Mouse (Mus musculus) adrenal gland, adult 8-10 months (tissue): ENCODE data around the gene Zmynd8. TPM values are rescaled to one million over a fixed set of nuclear protein-coding genes. Genes with fewer than 3 reads are reported as not detected.

Source experiments
- DNase-seq: peaks from one replicate; pipeline ENCODE4 v3.0.0; 2022
- microRNA-seq, 2 experiments: library from miRNA; unstranded; fragments of <30 nt; microRNA quantifications; one replicate each; pipeline ENCODE4 v1.2.0; 2022
- total RNA-seq, 4 experiments: library from RNA; stranded (reverse); gene quantifications; 2 replicates each; pipeline ENCODE4 v1.2.4; 2022

Zmynd8 gene
- total RNA-seq, 4 experiments from 2014 or later: 51.7 to 94.5 (median 70.6) TPM

GRCm38 (mm10) chr2:165741526-165742050, 157.2 kb downstream of the Zmynd8 start:
- DNase-seq: no peak

DNA sequence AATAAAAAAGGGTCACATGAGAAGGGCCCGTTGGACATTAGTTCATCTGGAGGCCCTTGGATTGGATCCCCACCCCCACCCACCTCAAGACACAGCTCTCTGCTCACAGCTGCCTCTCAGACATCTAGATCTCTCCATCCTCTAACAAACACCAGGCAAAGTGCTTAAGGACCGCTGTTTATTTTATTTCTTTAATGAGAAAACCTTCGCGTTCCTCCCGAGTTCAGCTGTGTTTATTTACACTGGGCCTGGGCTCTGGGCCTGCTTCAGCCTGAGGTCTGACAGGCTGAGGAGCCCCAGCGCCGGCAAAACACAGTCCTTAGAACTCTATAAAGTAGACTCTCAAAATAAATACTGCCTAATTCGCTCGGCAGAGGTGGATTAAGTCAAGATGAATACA, 157.8 kb downstream of the Zmynd8 start:
- DNase-seq: no peak

- no peak for DNase-seq
Measured at GRCm38 (mm10) chr2:165740381-165740780, 158.4 kb downstream of the Zmynd8 start.

- no peak for DNase-seq
Measured at GRCm38 (mm10) chr2:165736297-165736696, 162.5 kb downstream of the Zmynd8 start.

Small RNA genes lying within 50 kb of the gene (microRNA-seq; reads per million reads assigned to microRNA genes)
- 0 reads per million in 2 experiments for gene Gm22692

Other genes with a start within 250 kb of the Zmynd8 start
- gene Ncoa3, start 93.6 kb upstream of the Zmynd8 start, total RNA-seq: 10 to 100 TPM; 24.2 to 46.2 (median 33.3) TPM